Mouse (Mus musculus): Measurements from ENCODE around the gene Ptprm.

Gene Ptprm

GRCm38 (mm10) chr17:66674667-66675066, 679.6 kb downstream of the Ptprm start:
- DNase-seq (ENCODE audit: inconsistent ontology term) = peak; percentile 69

GRCm38 (mm10) chr17:66671715-66672230, 682.5 kb downstream of the Ptprm start:
- DNase-seq (ENCODE audit: inconsistent ontology term) = no peak

GRCm38 (mm10) chr17:66671287-66671686, 683.0 kb downstream of the Ptprm start:
- DNase-seq (ENCODE audit: inconsistent ontology term) = no peak

GRCm38 (mm10) chr17:66665791-66666190, 688.5 kb downstream of the Ptprm start:
- no peak for DNase-seq (ENCODE audit: inconsistent ontology term)

- no peak for DNase-seq (ENCODE audit: inconsistent ontology term)
These were observed 689.0 kb downstream of the Ptprm start for GRCm38 (mm10) chr17:66665201-66665756.

GRCm38 (mm10) chr17:66664796-66665195, 689.5 kb downstream of the Ptprm start:
- DNase-seq (ENCODE audit: inconsistent ontology term) = no peak

- DNase-seq (ENCODE audit: inconsistent ontology term) = peak; percentile 38
These were observed 695.0 kb downstream of the Ptprm start for GRCm38 (mm10) chr17:66659242-66659641.

GRCm38 (mm10) chr17:66637951-66638722, 716.1 kb downstream of the Ptprm start:
- DNase-seq (ENCODE audit: inconsistent ontology term) = peak; percentile 91

- no peak for DNase-seq (ENCODE audit: inconsistent ontology term)
These were observed 734.1 kb downstream of the Ptprm start for GRCm38 (mm10) chr17:66619996-66620656.

GRCm38 (mm10) chr17:66619255-66619826, 734.9 kb downstream of the Ptprm start:
- DNase-seq (ENCODE audit: inconsistent ontology term) = no peak

All from Muller cell, postnatal 12 days (primary cell).